Mouse (Mus musculus) R1 (cell line): ENCODE measurements around the gene Aknad1.

ENCODE experiments used
- DNase-seq: peaks from one replicate; pipeline ENCODE4 v3.0.0-alpha.2; 2018; ENCODE audit warnings: low read depth, low spot score

Gene Aknad1

DNA sequence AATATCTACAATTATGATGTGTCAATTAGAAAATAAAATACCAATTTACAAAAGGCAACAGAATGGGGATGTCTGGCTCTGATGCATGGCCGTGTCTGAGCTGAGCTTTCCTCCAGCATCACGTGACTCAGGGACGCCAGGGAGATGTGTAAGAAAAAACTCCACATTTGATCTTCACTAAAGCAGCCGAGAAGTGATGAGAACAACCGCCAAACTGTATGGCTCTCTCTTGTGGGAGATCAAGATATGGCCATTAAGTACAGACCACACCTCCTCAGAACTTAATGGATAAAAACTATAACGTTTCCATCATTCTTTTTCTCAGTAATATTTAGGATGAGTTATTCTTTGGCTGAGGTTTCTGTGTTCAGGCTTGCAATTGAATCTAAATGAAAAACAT, 11.6 kb downstream of the Aknad1 start:
- DNase-seq, result no peak

- no peak for DNase-seq
Measured at GRCm38 (mm10) chr3:108751691-108752090, 12.2 kb downstream of the Aknad1 start.

- DNase-seq, result no peak
Measured at GRCm38 (mm10) chr3:108754541-108754940, 15.1 kb downstream of the Aknad1 start.

GRCm38 (mm10) chr3:108755542-108755941, 16.1 kb downstream of the Aknad1 start:
- DNase-seq, result no peak

DNA sequence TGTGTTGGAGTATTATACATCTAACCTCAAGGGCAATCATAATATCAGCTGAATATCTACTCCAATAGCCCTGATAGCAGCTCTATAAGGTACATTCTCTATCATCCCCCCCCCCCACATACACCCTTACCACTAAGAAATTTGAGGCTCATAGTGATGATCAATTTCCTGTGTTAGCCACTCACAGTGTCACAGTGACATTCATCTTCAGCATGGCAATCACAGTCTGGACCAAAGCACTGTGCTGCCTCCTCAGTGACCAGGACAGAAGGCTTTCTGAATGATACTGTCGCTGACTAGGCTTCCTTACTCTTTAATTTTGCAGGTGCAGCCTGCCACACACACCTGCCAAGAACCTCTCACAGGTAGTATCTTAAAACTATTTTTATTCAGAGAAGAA, 16.7 kb downstream of the Aknad1 start:
- DNase-seq, result no peak

DNA sequence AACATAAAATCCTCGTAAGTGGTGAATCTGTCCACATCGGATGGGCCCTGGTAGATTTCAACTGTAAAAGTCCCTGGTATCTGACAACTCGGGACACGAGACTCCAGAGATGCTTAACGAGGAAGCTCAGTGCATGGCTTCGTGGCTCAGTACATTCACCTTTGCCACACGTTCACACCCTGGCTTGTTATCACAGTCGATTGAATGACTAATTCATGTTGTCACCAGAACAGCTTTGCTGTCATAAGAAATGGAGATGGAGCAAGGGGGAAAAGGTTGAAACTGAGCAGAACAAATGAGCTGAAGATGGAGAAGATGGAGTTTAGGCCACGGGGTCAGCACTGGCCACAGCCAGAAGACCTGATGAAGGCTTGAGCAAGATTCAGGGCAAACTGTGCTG, 18.1 kb downstream of the Aknad1 start:
- no peak for DNase-seq

DNA sequence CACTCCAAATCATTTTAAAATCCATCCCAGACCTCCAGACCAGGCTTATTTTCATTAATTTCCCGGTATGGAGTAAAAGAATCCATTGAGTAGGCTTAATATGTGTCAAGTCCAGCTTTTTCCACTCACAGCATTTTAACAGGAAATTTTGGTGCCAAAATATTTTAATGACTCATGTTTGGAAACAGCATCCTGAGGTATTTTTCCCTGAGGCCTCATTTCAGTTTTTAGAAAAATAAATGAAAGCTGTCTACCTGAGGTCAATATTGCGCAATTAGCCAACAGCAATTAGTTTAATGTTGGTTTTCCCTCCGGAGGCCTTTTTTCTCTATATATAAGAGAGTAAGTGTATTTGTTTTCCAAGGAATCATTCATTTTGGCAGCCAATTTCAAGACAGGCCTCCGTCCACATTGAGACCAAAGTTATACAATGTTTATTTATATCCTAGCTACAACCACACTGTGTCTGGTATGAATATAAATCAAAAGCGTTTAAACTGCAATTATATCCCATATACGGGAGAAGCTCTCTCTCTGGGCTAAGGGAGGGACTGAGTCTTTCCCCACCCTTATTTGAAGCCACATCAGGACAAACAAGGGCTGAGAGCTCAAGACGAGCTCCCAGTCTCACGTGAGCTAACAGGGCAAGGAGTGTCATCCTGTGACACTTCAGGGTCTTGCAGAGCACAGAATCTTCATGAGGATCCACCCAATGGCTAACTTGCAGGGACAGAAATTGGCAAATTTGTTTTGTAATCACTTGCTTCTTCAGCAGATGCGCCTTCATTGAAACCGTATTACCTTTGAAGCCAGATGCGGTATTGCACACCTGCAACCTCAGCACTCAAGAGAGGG, 20.3 kb downstream of the Aknad1 start:
- DNase-seq, result no peak

DNA sequence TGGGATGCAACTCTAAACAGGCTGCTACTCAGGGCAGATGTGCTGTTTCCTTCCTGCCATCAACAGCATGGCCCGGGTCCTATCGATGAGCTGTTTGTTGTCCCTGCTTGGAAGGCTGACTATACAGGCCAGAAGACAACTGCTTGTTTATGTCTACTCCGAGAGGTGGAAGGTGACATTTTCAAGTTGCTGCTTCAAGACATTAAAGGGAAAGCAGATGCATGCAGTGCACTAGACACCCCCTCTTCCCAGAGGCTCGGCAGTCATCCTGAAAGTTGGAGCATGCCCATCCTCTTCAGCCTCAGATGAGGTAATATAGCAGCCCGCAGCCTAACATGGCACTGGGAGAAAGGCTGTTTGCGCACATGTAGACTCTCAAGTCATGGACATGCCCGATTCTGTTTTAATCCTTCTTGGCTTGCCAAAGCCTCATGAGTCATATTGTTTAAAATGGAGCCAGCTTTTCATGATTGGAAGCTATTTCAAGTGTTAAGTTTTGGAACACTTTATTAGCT, 23.2 kb downstream of the Aknad1 start:
- no peak for DNase-seq

- peak; percentile 18 for DNase-seq
Measured at GRCm38 (mm10) chr3:108763691-108764090, 24.2 kb downstream of the Aknad1 start.

DNA sequence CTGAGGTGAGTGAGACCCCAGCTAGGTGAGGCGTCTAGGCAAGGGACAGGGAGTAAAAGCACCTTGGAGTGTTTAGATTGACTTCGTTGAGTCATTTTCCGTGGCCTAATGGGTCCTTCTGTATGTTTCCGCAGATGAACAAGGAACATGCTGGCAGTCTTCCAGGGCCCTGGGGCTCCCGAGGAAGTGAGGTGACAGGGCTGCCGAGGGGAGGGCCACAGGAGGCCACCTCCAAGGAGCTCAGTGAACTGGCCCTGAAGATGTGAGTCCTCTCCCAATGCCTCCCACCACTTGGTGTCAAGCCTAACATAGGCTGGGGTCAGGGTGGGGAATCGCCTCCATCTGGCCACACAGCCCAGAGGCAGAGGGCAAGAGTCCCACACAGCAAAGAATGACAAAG, 25.5 kb downstream of the Aknad1 start:
- DNase-seq, result no peak

- no peak for DNase-seq
Measured at GRCm38 (mm10) chr3:108765476-108765875, 26.0 kb downstream of the Aknad1 start.

- no peak for DNase-seq
Measured at GRCm38 (mm10) chr3:108766943-108767342, 27.5 kb downstream of the Aknad1 start.

DNA sequence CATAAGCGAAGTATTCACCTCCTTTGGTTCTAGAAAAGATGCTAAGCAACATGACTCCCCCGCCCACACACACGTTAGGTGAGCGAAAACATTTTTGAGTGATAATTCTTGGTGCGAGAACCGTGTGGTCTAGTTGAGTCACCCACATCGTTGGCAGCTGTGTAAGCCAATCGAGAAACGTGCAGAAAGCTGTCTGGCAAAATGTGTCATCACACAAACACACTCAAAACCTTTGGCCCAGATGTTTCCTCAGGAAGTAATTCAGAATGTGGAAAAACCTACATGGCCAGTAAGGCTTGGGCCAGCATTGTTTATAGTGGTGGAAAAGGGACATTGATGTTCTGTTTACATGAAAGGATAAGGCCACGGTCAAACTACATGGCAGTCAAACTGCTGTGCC, 28.0 kb downstream of the Aknad1 start:
- DNase-seq, result no peak

GRCm38 (mm10) chr3:108769547-108769946, 30.1 kb downstream of the Aknad1 start:
- no peak for DNase-seq

GRCm38 (mm10) chr3:108770725-108771368, 31.4 kb downstream of the Aknad1 start:
- peak; percentile 77 for DNase-seq

DNA sequence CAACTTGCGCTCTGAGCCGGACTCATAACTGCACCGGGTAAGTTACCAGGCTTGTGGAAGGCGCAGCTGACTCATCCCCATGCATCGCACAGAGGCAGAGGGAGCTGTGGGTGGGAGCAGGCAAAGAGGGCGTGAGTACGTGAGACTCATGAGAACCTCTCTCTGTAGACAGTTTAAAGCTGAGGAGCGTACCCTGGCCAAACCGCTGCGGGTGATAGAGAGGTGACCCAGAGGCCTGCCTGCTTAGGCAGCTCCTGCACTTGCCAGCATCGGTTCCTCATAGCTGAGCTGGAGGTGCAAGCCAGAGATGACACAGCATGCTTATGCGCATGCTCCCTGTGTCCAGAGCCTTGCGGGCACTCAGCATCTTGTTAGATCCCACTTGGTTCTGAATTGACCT, 32.8 kb downstream of the Aknad1 start:
- DNase-seq, result peak; percentile 51

- no peak for DNase-seq
Measured at GRCm38 (mm10) chr3:108772811-108773210, 33.4 kb downstream of the Aknad1 start.

DNA sequence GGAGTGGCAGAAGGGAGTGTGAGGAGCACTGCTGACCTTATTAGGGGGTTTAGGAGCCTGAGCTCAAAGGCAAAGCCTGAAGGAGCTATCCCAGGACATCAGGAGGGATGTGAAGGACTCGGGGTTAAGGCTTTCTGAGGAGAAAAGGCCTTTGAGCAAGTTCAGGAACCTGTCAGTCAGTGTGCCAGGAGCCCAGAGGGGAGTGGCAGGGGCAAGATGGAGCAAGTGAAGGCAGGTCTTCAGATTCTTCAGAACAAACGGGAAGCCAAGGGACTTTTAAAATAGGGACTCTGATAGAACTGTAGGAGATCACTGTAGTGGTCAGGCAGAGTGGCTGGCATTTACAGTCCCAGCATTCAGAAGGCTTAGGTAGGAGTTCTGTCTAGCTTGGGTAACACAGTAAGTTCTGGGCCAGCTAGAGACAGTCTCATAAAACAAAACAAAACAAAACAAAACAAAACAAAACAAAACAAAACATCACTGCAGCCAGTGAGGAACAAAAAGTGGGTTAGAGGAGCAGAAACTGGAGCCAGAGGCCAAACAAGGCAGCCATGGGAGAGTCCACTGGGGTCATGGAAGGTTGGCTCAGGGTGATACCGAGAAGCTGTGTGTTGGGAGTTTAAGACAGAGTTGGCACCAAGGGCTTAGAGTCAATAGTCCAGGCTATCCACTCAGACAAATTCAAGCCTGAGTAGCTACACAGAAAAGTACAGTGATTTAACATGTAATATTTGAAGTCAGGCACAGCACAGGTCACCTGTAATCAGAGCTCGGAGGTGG, 39.5 kb downstream of the Aknad1 start:
- no peak for DNase-seq

GRCm38 (mm10) chr3:108781238-108781883, 41.9 kb downstream of the Aknad1 start:
- peak; percentile 18 for DNase-seq

GRCm38 (mm10) chr3:108781884-108782270, 42.4 kb downstream of the Aknad1 start:
- no peak for DNase-seq

DNA sequence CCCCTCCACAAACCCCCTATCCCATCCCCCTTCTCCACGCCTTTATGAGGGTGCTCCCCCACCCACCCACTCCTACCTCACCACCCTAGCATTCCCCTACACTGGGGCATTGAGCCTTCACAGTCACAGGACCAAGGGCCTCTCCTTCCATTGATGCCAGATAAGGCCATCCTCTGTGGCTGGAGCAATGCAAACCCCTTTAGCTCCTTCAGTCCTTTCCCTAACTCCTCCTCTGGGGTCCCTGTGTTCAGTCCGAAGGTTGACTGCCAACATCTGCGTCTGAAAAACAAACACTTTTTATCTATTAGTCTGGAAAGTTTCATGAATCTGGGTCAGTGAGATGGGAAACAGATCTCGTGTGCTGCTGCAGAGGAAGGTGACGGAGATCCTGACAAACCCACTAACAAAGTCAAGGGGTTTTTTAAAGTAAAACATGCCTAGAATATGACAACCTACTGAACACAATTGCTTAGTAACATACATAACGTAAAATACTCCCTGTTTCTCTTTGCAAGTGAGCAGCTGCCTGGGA, 43.0 kb downstream of the Aknad1 start:
- DNase-seq, result no peak
